Mouse (Mus musculus): ENCODE measurements around the gene Maco1.

Gene Maco1

GRCm38 (mm10) chr4:134774126-134774525 is 79.0 kb downstream of the Maco1 start:
- no peak for DNase-seq (ENCODE audit: low spot score in 2 of 2)

- DNase-seq (ENCODE audit: low spot score in 2 of 2): peak; percentile 77 to 79
These were observed 80.1 kb downstream of the Maco1 start for GRCm38 (mm10) chr4:134772805-134773674.

GRCm38 (mm10) chr4:134769891-134770290 is 83.3 kb downstream of the Maco1 start:
- no peak for DNase-seq (ENCODE audit: low spot score in 2 of 2)

- no peak for DNase-seq (ENCODE audit: low spot score in 2 of 2)
These were observed 83.9 kb downstream of the Maco1 start for GRCm38 (mm10) chr4:134769081-134769811.

GRCm38 (mm10) chr4:134768226-134768888 is 84.8 kb downstream of the Maco1 start:
- DNase-seq (ENCODE audit: low spot score in 2 of 2): no peak

- DNase-seq (ENCODE audit: low spot score in 2 of 2): peak; percentile 74
These were observed 85.5 kb downstream of the Maco1 start, which contains the start of gene Ldlrap1 for GRCm38 (mm10) chr4:134767426-134768225. Gene Ldlrap1 (minus strand): TSS chr4:134768024.

- DNase-seq (ENCODE audit: low spot score in 2 of 2): peak in 1 of 2 experiments; percentile 44
These were observed 86.2 kb downstream of the Maco1 start for GRCm38 (mm10) chr4:134766904-134767425.

- no peak for DNase-seq (ENCODE audit: low spot score in 2 of 2)
These were observed 86.9 kb downstream of the Maco1 start for GRCm38 (mm10) chr4:134766277-134766676.

- DNase-seq (ENCODE audit: low spot score in 2 of 2): no peak
These were observed 88.8 kb downstream of the Maco1 start for GRCm38 (mm10) chr4:134764333-134764732.

- DNase-seq (ENCODE audit: low spot score in 2 of 2): peak; percentile 62
These were observed 90.8 kb downstream of the Maco1 start for GRCm38 (mm10) chr4:134762360-134762759.

- peak; percentile 44 to 62 for DNase-seq (ENCODE audit: low spot score in 2 of 2)
These were observed 92.3 kb downstream of the Maco1 start for GRCm38 (mm10) chr4:134760793-134761201.

GRCm38 (mm10) chr4:134760281-134760680 is 92.9 kb downstream of the Maco1 start:
- DNase-seq (ENCODE audit: low spot score in 2 of 2): no peak

- DNase-seq (ENCODE audit: low spot score in 2 of 2): no peak
These were observed 93.6 kb downstream of the Maco1 start for GRCm38 (mm10) chr4:134759564-134759963.

GRCm38 (mm10) chr4:134758922-134759321 is 94.2 kb downstream of the Maco1 start:
- no peak for DNase-seq (ENCODE audit: low spot score in 2 of 2)

GRCm38 (mm10) chr4:134758367-134758766 is 94.8 kb downstream of the Maco1 start:
- no peak for DNase-seq (ENCODE audit: low spot score in 2 of 2)

- DNase-seq (ENCODE audit: low spot score in 2 of 2): no peak
These were observed 96.2 kb downstream of the Maco1 start for GRCm38 (mm10) chr4:134756953-134757352.

- DNase-seq (ENCODE audit: low spot score in 2 of 2): no peak
These were observed 98.2 kb downstream of the Maco1 start for GRCm38 (mm10) chr4:134754941-134755340.

- peak; percentile 75 to 76 for DNase-seq (ENCODE audit: low spot score in 2 of 2)
These were observed 98.8 kb downstream of the Maco1 start for GRCm38 (mm10) chr4:134754371-134754770.

- peak; percentile 37 to 39 for DNase-seq (ENCODE audit: low spot score in 2 of 2)
These were observed 99.5 kb downstream of the Maco1 start for GRCm38 (mm10) chr4:134753516-134754261.

- no peak for DNase-seq (ENCODE audit: low spot score in 2 of 2)
These were observed 100.2 kb downstream of the Maco1 start for GRCm38 (mm10) chr4:134752911-134753426.
